Mouse (Mus musculus) stomach, postnatal 0 days (tissue): ENCODE measurements around the gene Cyp20a1. TPM values are rescaled to one million over a fixed set of nuclear protein-coding genes. Genes with fewer than 3 reads are reported as not detected.

Experiments used
- ATAC-seq: fragments of 200-750 bp; cut with Nextera tagmentation; 2 replicates; pipeline ENCODE4 v1.8.0; 2017; ENCODE audit not compliant: low FRiP score, low TSS enrichment
- DNase-seq: peaks from one replicate; pipeline ENCODE4 v3.0.0-alpha.2; 2016; ENCODE audit warnings: low spot score
- H3K27ac ChIP-seq: fragments of 300-500 bp; sonication (generic); replicated peaks from 2 replicates; pipeline ENCODE4 v1.5.1; 2014; ENCODE audit warnings: mild to moderate bottlenecking, control low read depth
- H3K27me3 ChIP-seq: fragments of 300-500 bp; sonication (generic); 2 replicates; pipeline ENCODE4 v1.6.1; 2014; ENCODE audit warnings: low read length; ENCODE audit not compliant: control insufficient read depth, insufficient read depth
- H3K36me3 ChIP-seq: fragments of 300-500 bp; sonication (generic); 2 replicates; pipeline ENCODE4 v1.6.1; 2014; ENCODE audit warnings: low read length, mixed read lengths; ENCODE audit not compliant: control insufficient read depth, insufficient read depth
- H3K4me1 ChIP-seq: fragments of 300-500 bp; sonication (generic); replicated peaks from 2 replicates; pipeline ENCODE4 v1.6.1; 2014; ENCODE audit warnings: antibody characterized with exemption; ENCODE audit not compliant: control insufficient read depth, insufficient read depth
- H3K4me2 ChIP-seq: fragments of 300-500 bp; sonication (generic); replicated peaks from 2 replicates; pipeline ENCODE4 v1.6.1; 2014; ENCODE audit warnings: low read depth, mild to moderate bottlenecking, control low read depth, moderate library complexity
- H3K4me3 ChIP-seq: fragments of 300-500 bp; sonication (generic); 2 replicates; pipeline ENCODE4 v1.5.1; 2014; ENCODE audit warnings: low read depth, low read length, control low read depth
- H3K9ac ChIP-seq: fragments of 300-500 bp; sonication (generic); 2 replicates; pipeline ENCODE4 v1.6.1; 2014; ENCODE audit warnings: mild to moderate bottlenecking, low read length, control low read depth, mixed read lengths
- H3K9me3 ChIP-seq: fragments of 300-500 bp; sonication (generic); 2 replicates; pipeline ENCODE4 v1.6.1; 2016; ENCODE audit warnings: low read length; ENCODE audit not compliant: control insufficient read depth
- CTCF ChIP-seq: IDR thresholded peaks from 2 replicates; pipeline ENCODE4 v1.5.1; 2016; ENCODE audit warnings: antibody characterized with exemption, low read depth, mild to moderate bottlenecking, moderate library complexity
- EP300 ChIP-seq: optimal IDR thresholded peaks from 2 replicates; pipeline ENCODE3; 2016; ENCODE audit warnings: antibody characterized with exemption
- WGBS: fragments of 180-500 bp; shearing (Covaris S2); extraction: QIAGEN DNeasy Blood & Tissue Kit; methylation state at CpG from one replicate; pipeline ENCODE4 v1.1.7; 2014; 5-methylcytosine and 5-hydroxymethylcytosine counted together
- polyA plus RNA-seq: library from polyadenylated mRNA; unstranded; fragments of >200 nt; fragmentation: Nextera tagmentation; extraction: Ambion mirVana; gene quantifications from 2 replicates; pipeline ENCODE4 v1.2.1, GENCODE M21; 2015

Cyp20a1 gene
- polyA plus RNA-seq, 1 experiment from 2014 or later, result 11.5 TPM

GRCm38 (mm10) chr1:60409168-60409828 lies 66.2 kb downstream of the Cyp20a1 start, which contains the start of gene Abi2:
Gene Abi2 (plus strand): TSS chr1:60409619.
- no peaks in the 10 kb centered on the region for H3K9me3 ChIP-seq
- H3K36me3 ChIP-seq, result no peaks in the 10 kb centered on the region
- no peaks in the 10 kb centered on the region for H3K27me3 ChIP-seq
- TF ChIP-seq CTCF (no peak), EP300 (no peak)
- ATAC-seq (peak; percentile 95), DNase-seq (peak; percentile 86)
- H3K4me1 ChIP-seq, result no peaks in the 10 kb centered on the region
- H3K9ac ChIP-seq, result peak within 1 kb of the TSS; percentile 82
- peak within 1 kb of the TSS; percentile 86 for H3K4me3 ChIP-seq
- peak within 1 kb of the TSS; percentile 87 for H3K27ac ChIP-seq
- 0% methylated on average over 22 of the region's 69 CpGs for WGBS
- peak within 1 kb of the TSS; percentile 81 for H3K4me2 ChIP-seq

- Histone ChIP-seq H3K9me3 (no peaks in the 10 kb centered on the region), H3K27me3 (no peaks in the 10 kb centered on the region), H3K4me1 (no peaks in the 10 kb centered on the region), H3K9ac (peak overlapping the region; percentile 82), H3K4me2 (peak overlapping the region; percentile 81), H3K4me3 (peak overlapping the region; percentile 86), H3K36me3 (no peaks in the 10 kb centered on the region), H3K27ac (peak overlapping the region; percentile 87)
- under 1% methylated on average over 45 of the region's 54 CpGs for WGBS
- no peak for TF ChIP-seq EP300
- DNase-seq, result peak; percentile 30
- ATAC-seq, result peak; percentile 76
These were observed 67.0 kb downstream of the Cyp20a1 start for GRCm38 (mm10) chr1:60409928-60410817.

DNA sequence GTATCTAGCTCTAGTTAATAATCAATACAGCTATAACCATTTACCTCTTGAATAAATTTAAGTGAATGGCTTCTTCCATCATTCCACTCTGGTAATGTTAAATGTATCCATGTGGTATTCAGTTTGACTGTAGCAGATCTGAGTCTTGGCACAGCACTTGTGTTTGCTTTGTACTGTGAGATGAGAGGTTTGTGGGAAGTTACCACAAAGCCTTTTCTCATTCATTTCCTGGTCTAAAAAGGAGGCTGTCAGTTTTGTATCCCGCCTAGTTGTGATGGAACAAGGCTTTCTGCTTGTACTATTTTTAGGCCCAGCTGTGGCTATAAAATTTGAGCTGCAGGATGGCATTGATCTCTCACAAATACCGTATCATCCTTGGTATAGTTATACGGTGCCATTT lies 73.6 kb downstream of the Cyp20a1 start:
- no peaks in the 10 kb centered on the region for H3K4me1 ChIP-seq
- H3K4me3 ChIP-seq, result no peak overlapping the region
- no peak overlapping the region for H3K4me2 ChIP-seq
- no peak for ATAC-seq
- no peak for TF ChIP-seq EP300
- TF ChIP-seq CTCF, result no peak
- H3K27ac ChIP-seq, result no peak overlapping the region
- H3K9me3 ChIP-seq, result no peaks in the 10 kb centered on the region
- DNase-seq, result no peak
- H3K27me3 ChIP-seq, result no peaks in the 10 kb centered on the region
- WGBS, result 60% methylated on average over 3 of the region's 3 CpGs
- H3K9ac ChIP-seq, result no peak overlapping the region
- no peaks in the 10 kb centered on the region for H3K36me3 ChIP-seq

GRCm38 (mm10) chr1:60423882-60424281 lies 80.8 kb downstream of the Cyp20a1 start:
- Histone ChIP-seq H3K9ac (no peak overlapping the region), H3K4me2 (no peak overlapping the region), H3K27ac (no peak overlapping the region), H3K27me3 (no peaks in the 10 kb centered on the region), H3K4me3 (no peak overlapping the region), H3K36me3 (no peaks in the 10 kb centered on the region), H3K9me3 (no peaks in the 10 kb centered on the region), H3K4me1 (no peaks in the 10 kb centered on the region)
- WGBS, result 95% methylated on average over 1 of the region's 1 CpGs
- DNase-seq (no peak), ATAC-seq (no peak)
- TF ChIP-seq CTCF, result peak; percentile 59
- no peak for TF ChIP-seq EP300

DNA sequence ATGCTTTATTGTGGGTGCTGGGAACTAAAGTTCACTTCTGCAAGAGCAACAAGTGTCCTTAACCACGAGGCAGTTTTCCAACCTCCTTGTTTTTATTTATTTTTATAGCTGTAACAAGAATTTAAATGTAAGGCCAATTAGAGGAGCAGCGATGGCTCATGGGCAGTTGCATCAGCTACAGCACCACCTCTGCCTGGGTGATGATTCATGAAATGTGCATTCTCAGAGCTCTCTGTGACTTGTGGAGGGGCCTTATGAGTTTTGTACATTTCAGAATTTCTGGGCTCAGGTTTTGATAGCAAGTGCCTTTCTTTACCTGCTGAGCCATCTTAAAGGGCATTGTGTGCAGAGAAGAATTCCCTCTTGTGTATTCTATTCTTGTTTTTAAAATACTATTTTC lies 85.2 kb downstream of the Cyp20a1 start:
- no peak for DNase-seq
- Histone ChIP-seq H3K4me2 (no peak overlapping the region), H3K9ac (no peak overlapping the region), H3K9me3 (no peaks in the 10 kb centered on the region), H3K4me3 (no peak overlapping the region), H3K36me3 (no peaks in the 10 kb centered on the region), H3K27me3 (no peaks in the 10 kb centered on the region), H3K27ac (no peak overlapping the region), H3K4me1 (no peaks in the 10 kb centered on the region)
- TF ChIP-seq EP300, result no peak
- 83% methylated on average over 2 of the region's 2 CpGs for WGBS
- ATAC-seq, result no peak

- no peak for ATAC-seq
- no peaks in the 10 kb centered on the region for H3K36me3 ChIP-seq
- H3K27ac ChIP-seq, result no peak overlapping the region
- H3K9ac ChIP-seq, result no peak overlapping the region
- H3K4me1 ChIP-seq, result no peaks in the 10 kb centered on the region
- H3K9me3 ChIP-seq, result no peaks in the 10 kb centered on the region
- TF ChIP-seq CTCF (peak; percentile 82), EP300 (no peak)
- H3K4me3 ChIP-seq, result no peak overlapping the region
- WGBS, result 83% methylated on average over 2 of the region's 2 CpGs
- H3K4me2 ChIP-seq, result no peak overlapping the region
- DNase-seq, result peak; percentile 16
- no peaks in the 10 kb centered on the region for H3K27me3 ChIP-seq
These were observed 85.8 kb downstream of the Cyp20a1 start for GRCm38 (mm10) chr1:60428932-60429331.
